Mouse (Mus musculus) inflammation-experienced regulatory T-cells, adult 16 weeks (primary cell): ENCODE results near the gene Tbc1d20. TPM values are rescaled to one million over a fixed set of nuclear protein-coding genes. Genes with fewer than 3 reads are reported as not detected.

Experiments used
- polyA plus RNA-seq: library from polyadenylated mRNA; unstranded; fragments of 100-300 nt; shearing (Covaris generic); gene quantifications from one replicate; pipeline ENCODE4 v1.2.1, GENCODE M21; 2017

Tbc1d20 gene
- polyA plus RNA-seq, result 50.9 TPM

DNA sequence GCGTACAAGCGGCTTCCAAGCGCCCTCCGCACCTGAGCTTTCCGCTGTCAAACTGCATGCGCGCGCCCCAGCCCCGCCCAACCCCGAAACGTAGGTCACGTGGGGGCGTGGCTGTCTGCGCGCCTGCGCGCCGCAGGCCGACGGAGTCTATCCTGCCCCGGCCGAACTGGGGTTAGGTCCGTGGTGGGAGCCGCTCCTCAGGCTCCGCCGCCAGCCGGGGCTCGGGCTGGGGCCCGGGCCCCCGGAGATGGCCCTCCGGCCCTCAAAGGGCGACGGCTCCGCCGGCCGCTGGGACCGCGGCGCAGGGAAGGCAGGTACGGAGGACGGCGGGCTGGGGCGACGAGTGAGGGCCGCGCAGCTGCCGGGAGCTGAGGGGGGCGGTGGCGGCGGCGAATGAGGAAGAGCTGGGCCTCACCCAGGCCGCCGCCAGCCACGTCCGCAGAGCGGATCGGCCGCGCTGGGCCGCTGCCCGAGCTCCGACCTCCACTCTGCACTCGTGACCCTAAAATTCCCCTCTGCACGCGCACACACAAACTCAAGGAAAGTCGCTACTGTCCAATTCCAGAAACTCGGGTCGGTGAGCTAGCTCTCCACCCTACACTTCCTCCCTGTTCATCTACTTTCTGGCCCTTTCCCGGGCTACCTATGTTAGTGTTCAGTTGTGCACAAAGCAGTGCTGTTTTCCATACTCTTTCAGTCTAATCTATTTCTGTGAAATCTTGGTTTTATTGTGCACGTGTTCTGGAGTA, at the start of gene Tbc1d20:
Gene Tbc1d20, plus strand, starts transcription at position 102 of the 749 bp plus-strand sequence.

DNA sequence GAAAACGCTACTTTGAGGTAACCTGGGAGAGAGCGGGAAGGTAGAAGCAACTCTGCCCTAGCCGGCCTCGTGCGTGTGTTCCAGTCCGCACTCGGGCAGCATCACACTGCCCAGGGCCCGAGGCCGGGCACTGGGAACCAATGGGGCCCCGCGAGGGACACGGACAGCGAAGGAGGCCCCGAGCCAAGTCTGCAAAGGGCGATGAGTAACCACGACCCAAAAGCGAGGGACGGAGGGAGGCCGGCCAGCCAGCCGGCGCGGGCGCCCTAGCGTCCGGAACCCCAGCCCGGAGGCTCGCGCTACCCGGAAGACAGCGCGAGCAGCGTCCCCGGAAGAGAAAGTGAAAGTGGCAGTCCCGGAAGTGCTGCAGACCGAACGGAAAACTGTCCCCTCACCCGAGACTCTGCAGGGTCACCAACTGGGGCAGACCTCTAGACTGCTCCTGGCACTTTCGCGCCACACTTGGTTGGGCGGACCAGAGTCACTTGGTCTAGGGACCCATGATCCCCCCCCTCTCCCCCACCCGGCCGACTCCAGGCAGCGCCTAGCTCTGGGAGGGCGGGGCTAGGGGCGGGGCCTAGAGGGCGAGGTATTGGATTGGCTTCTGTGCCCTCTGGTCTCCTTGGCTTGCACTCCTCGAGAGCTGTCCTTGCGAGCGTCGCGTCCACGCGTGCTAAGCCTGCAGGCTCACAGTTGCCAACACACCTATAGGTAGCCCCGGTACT, 38.6 kb downstream of the Tbc1d20 start, which contains the start of gene Rbck1:
Gene Rbck1, minus strand, starts transcription at position 553 of the 725 bp plus-strand sequence.

DNA sequence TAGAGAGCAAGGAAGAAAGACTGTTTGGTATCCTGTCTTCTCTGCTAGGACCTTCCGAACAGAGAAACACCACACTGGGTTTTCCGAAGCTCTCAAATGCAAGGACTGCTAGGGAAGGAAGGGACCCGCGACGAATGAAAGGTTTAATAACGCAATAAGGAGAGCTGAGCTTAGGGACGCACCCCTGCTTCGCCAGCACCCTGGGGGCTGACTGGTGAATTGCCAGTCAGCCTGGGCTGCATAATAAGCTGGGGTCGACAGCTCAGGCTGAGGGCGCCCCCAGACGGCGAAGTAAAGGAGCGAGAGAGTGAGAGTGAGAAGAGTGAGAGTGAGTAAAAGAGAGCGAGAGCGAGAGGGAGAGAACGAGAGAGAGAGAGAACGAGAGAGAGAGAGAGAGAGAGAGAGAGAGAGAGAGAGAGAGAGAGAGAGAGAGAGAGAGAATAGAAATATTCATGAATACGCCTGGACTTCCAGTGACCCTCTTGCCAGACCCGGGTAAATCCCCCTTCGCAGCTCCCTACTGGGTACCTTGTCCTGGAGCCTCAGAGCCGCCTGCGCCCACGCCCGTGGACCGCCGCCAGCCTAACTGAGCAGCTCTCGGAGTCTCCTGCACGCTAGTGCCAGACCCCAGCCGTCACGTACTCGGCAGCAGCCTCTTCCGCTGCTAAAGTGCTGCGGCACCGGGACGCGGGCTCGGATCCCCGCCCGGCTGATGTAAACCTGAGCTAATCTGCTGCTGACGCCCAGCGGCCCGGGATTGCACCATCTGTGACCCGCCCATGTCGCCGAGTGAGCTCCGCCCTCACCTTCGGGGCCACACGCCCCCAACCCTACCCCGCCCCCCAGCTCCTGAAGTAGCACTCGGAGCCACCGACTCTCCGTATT, 49.9 kb downstream of the Tbc1d20 start, which contains the start of gene Trib3:
Gene Trib3, minus strand, starts transcription at position 704 of the 885 bp plus-strand sequence.

Other genes starting within 250 kb of the Tbc1d20 start
- gene Scrt2, start 212.3 kb upstream of the Tbc1d20 start, polyA plus RNA-seq, result not detected
- 7.1 TPM for gene Srxn1, start 188.3 kb upstream of the Tbc1d20 start, polyA plus RNA-seq
- gene Tcf15, start 150.3 kb upstream of the Tbc1d20 start, polyA plus RNA-seq, result not detected
- 49.3 TPM for gene Csnk2a1, start 67.0 kb upstream of the Tbc1d20 start, polyA plus RNA-seq
- gene Rbck1, start 38.8 kb downstream of the Tbc1d20 start, polyA plus RNA-seq, result 400 TPM
- 4.5 TPM for gene Trib3, start 50.2 kb downstream of the Tbc1d20 start, polyA plus RNA-seq
- gene Nrsn2, start 82.8 kb downstream of the Tbc1d20 start, polyA plus RNA-seq, result not detected
- gene Sox12, start 104.2 kb downstream of the Tbc1d20 start, polyA plus RNA-seq, result 0.11 TPM
- 1.7 TPM for gene Zcchc3, start 121.2 kb downstream of the Tbc1d20 start, polyA plus RNA-seq
- not detected for gene 6820408C15Rik, start 121.8 kb downstream of the Tbc1d20 start, polyA plus RNA-seq
- gene Defb23, start 170.8 kb downstream of the Tbc1d20 start, polyA plus RNA-seq, result not detected
- gene Defb20, start 183.2 kb downstream of the Tbc1d20 start, polyA plus RNA-seq, result not detected
- gene Defb22, start 196.3 kb downstream of the Tbc1d20 start, polyA plus RNA-seq, result not detected
- gene Defb26, start 217.9 kb downstream of the Tbc1d20 start, polyA plus RNA-seq, result not detected
- gene Defb28, start 224.4 kb downstream of the Tbc1d20 start, polyA plus RNA-seq, result not detected
- gene Defb29, start 246.3 kb downstream of the Tbc1d20 start, polyA plus RNA-seq, result not detected